Mouse (Mus musculus) lung, embryonic 14.5 days (tissue): Measurements from ENCODE around the gene Rora. TPM values are rescaled to one million over a fixed set of nuclear protein-coding genes. Genes with fewer than 3 reads are reported as not detected.
A peak's percentile ranks its signal among the peaks of the same experiment; 100 is the strongest.

Experiments used
- ATAC-seq: fragments of 200-750 bp; cut with Nextera tagmentation; 2 replicates; pipeline ENCODE4 v1.8.0; 2017; ENCODE audit warnings: mild to moderate bottlenecking, moderate TSS enrichment, moderate library complexity; ENCODE audit not compliant: insufficient read depth
- DNase-seq: peaks from one replicate; pipeline ENCODE4 v3.0.0-alpha.2; 2015
- H3K27ac ChIP-seq: fragments of 300-500 bp; sonication (generic); 2 replicates; pipeline ENCODE4 v1.5.1; 2014; ENCODE audit warnings: low read depth, mild to moderate bottlenecking, moderate library complexity
- H3K27me3 ChIP-seq: fragments of 300-500 bp; sonication (generic); 2 replicates; pipeline ENCODE4 v1.6.1; 2014; ENCODE audit warnings: low read length, control low read depth; ENCODE audit not compliant: insufficient read depth
- H3K36me3 ChIP-seq: fragments of 300-500 bp; sonication (generic); 2 replicates; pipeline ENCODE4 v1.6.1; 2014; ENCODE audit warnings: control low read depth; ENCODE audit not compliant: insufficient read depth
- H3K4me1 ChIP-seq: fragments of 300-500 bp; sonication (generic); 2 replicates; pipeline ENCODE4 v1.6.1; 2014; ENCODE audit warnings: antibody characterized with exemption, control low read depth; ENCODE audit not compliant: insufficient read depth
- H3K4me2 ChIP-seq: fragments of 300-500 bp; sonication (generic); 2 replicates; pipeline ENCODE4 v1.6.1; 2014; ENCODE audit warnings: mild to moderate bottlenecking
- H3K4me3 ChIP-seq: fragments of 300-500 bp; sonication (generic); 2 replicates; pipeline ENCODE4 v1.5.1; 2014; ENCODE audit warnings: low read depth, low read length
- H3K9ac ChIP-seq: fragments of 300-500 bp; sonication (generic); 2 replicates; pipeline ENCODE4 v1.6.1; 2014
- H3K9me3 ChIP-seq: fragments of 300-500 bp; sonication (generic); 2 replicates; pipeline ENCODE4 v1.6.1; 2016; ENCODE audit warnings: low read depth, low read length, control low read depth
- CTCF ChIP-seq: IDR thresholded peaks from 2 replicates; pipeline ENCODE4 v1.5.1; 2016; ENCODE audit warnings: antibody characterized with exemption, low read depth
- WGBS: fragments of 180-500 bp; shearing (Covaris S2); extraction: QIAGEN DNeasy Blood & Tissue Kit; methylation state at CpG from one replicate; pipeline ENCODE4 v1.1.7; 2014; 5-methylcytosine and 5-hydroxymethylcytosine counted together
- polyA plus RNA-seq: library from polyadenylated mRNA; unstranded; fragments of >200 nt; fragmentation: Nextera tagmentation; extraction: Ambion mirVana; gene quantifications from 2 replicates; pipeline ENCODE4 v1.2.1, GENCODE M21; 2014

Rora gene
- polyA plus RNA-seq, 1 experiment from 2014 or later: 5.9 TPM

DNA sequence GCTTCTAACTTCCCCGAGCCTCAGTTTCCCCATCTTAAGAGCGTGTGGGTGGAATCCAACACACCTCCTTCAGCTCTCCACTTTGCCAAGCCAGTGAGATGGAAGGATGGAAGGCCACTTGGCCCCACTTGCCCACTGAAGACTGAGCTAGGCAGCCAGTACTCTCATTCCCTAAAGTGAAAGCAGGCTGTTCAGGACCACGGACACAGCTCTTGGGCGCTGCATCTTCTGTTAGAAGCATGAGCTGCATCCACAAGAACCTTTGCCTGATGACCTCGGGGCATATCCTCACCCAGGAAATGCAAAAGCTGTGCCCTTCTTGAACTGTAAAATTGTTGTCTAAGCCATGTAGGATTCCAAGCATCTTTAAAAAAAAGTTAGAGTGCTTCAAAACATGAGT lies 54.0 kb downstream of the Rora start:
- no peaks in the 10 kb centered on the region for H3K27me3 ChIP-seq
- no peak overlapping the region for H3K4me2 ChIP-seq
- no peak overlapping the region for H3K27ac ChIP-seq
- no peak overlapping the region for H3K9ac ChIP-seq
- no peaks in the 10 kb centered on the region for H3K9me3 ChIP-seq
- no peak for ATAC-seq
- H3K4me1 ChIP-seq: 0 out of 2 replicates have a peak, but pooled peaks cover 3% of the 10 kb centered on the region
- H3K4me3 ChIP-seq: no peak overlapping the region
- no peak for TF ChIP-seq CTCF
- 49% methylated on average over 5 of the region's 5 CpGs for WGBS
- peak; percentile 49 for DNase-seq
- no peaks in the 10 kb centered on the region for H3K36me3 ChIP-seq

DNA sequence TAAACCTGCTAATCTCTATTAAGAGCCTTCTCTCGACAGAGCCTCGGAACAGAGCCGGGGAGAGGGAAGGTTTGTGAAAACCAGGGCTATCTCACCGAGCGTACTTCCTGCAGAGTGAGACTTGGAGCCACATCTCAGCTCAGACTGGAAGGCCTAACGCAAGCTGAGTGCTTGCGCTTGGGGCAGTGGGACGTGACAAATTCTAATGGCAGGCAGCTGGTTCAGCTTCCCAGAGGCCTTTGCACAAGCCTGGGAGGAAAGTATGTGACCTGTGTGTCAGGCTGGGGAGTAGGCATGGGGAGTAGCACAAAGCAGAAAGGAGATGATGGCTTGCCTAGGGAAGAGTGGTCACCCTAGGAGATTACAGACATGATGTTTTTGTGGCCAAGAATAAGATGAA lies 55.6 kb downstream of the Rora start:
- Histone ChIP-seq H3K4me2 (no peak overlapping the region), H3K4me3 (no peak overlapping the region), H3K9ac (no peak overlapping the region), H3K27me3 (no peaks in the 10 kb centered on the region), H3K4me1 (0 out of 2 replicates have a peak, but pooled peaks cover 3% of the 10 kb centered on the region), H3K36me3 (no peaks in the 10 kb centered on the region), H3K27ac (no peak overlapping the region), H3K9me3 (no peaks in the 10 kb centered on the region)
- TF ChIP-seq CTCF: no peak
- DNase-seq (no peak), ATAC-seq (no peak)
- WGBS: 59% methylated on average over 8 of the region's 8 CpGs

DNA sequence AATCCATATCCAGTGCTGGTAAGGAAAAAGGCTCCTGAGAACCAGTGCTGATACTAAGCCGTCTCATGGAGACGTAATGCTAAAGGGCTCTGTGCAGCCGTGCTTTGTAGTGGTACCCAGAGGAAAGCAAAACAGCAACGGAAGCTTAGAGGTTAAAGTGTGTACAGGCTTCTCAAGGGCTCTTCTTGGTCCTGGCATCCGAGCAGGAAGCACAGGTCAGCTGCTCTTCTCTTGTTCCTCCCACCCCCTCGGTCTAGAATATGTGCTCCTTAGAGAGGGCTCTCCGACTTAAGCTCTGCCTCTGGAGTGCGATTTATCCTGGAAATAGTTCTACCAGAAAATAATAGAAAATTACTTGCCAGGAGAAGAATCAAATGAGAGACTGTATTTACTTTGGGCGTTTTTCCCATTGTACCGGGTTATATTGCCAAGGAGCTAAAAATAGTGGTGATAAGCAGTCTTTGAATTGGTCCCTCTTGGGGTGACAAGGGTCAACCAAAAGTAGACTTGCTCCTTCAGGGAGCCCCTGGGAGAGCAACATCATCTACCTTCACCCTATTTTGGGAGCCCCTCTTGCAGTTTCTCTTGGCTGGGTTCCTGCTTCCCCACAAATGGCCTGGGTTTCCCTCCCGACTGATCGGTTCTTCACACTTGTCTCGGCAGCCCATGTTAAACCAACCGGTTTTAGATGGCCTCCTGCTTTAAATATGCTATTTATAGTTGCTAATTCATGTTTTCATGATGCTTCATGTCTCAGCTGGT lies 57.5 kb downstream of the Rora start:
- Histone ChIP-seq H3K9ac (no peak overlapping the region), H3K9me3 (no peaks in the 10 kb centered on the region), H3K4me2 (no peak overlapping the region), H3K4me1 (0 out of 2 replicates have a peak, but pooled peaks cover 3% of the 10 kb centered on the region), H3K27ac (no peak overlapping the region), H3K4me3 (no peak overlapping the region), H3K36me3 (no peaks in the 10 kb centered on the region), H3K27me3 (no peaks in the 10 kb centered on the region)
- 61% methylated on average over 14 of the region's 14 CpGs for WGBS
- ATAC-seq: no peak
- TF ChIP-seq CTCF: no peak
- DNase-seq: no peak

DNA sequence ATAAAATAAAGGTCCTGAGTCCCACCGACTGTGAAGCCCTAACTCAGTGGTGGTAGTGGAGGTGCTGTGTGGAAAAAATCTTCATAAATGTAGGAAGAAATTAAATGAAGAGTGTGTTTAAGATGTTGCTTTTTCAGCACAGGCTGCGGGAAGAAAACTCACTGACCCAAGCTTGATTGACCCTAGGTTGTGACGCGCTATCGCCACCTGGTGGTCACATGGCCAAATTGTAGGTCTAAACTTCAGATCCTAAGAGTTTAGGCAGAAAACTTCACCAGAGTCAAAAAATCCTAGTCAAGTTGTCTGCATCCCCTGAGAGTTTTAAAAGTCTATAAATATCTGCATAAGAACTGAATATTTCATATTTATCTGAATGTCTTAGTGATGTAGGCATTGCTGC lies 63.4 kb downstream of the Rora start:
- Histone ChIP-seq H3K4me3 (no peak overlapping the region), H3K36me3 (no peaks in the 10 kb centered on the region), H3K9me3 (no peaks in the 10 kb centered on the region), H3K27ac (no peak overlapping the region), H3K9ac (no peak overlapping the region), H3K4me2 (no peak overlapping the region), H3K27me3 (no peaks in the 10 kb centered on the region), H3K4me1 (no peaks in the 10 kb centered on the region)
- whole genome bisulfite sequencing: 13% methylated on average over 5 of the region's 5 CpGs
- peak; percentile 80 for TF ChIP-seq CTCF
- ATAC-seq (no peak), DNase-seq (peak; percentile 85)

DNA sequence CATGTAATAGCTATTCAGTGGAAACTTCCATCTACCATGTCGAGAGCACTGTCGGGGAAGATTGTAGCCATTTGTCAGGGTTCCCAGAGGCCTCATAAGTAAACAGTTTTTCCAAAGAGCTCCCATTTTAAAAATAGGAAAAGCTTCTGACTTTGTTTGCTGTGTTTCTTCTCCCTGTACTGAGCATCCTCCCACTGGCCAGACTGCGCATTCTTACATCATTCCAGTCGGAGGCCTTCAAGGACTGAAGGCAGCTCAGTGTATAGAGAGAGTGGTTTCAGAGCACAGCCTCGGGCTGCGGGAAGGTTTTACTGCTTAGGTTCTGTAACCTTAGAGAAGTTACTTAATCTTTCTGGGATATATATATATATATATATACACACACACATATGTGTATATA lies 64.8 kb downstream of the Rora start:
- no peak overlapping the region for H3K4me3 ChIP-seq
- ATAC-seq: no peak
- 80% methylated on average over 6 of the region's 6 CpGs for WGBS
- H3K9ac ChIP-seq: no peak overlapping the region
- no peak overlapping the region for H3K27ac ChIP-seq
- DNase-seq: no peak
- TF ChIP-seq CTCF: no peak
- no peak overlapping the region for H3K4me2 ChIP-seq
- no peaks in the 10 kb centered on the region for H3K9me3 ChIP-seq
- H3K4me1 ChIP-seq: no peaks in the 10 kb centered on the region
- no peaks in the 10 kb centered on the region for H3K27me3 ChIP-seq
- H3K36me3 ChIP-seq: no peaks in the 10 kb centered on the region

DNA sequence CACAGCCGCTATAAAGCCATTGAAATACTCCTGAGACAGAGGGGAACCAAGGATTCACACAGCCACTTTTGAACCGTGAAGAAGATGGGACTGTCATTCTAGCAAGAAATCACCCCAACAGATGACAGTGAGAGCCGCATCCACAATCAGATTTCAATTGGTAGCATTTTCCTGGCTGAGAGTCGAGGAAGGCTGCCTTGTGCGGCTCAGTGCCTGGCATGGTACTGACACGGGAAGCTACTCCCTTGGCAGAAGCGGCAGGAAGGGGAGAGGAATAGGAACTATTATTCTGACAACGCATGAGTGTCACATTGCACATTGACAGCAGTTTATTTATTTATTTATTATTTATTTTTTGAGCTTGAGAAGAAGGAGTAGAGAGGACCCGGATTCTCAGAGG lies 65.7 kb downstream of the Rora start:
- no peaks in the 10 kb centered on the region for H3K4me1 ChIP-seq
- no peak overlapping the region for H3K4me2 ChIP-seq
- TF ChIP-seq CTCF: no peak
- no peaks in the 10 kb centered on the region for H3K36me3 ChIP-seq
- 74% methylated on average over 9 of the region's 9 CpGs for WGBS
- no peak for ATAC-seq
- H3K9ac ChIP-seq: no peak overlapping the region
- H3K9me3 ChIP-seq: no peaks in the 10 kb centered on the region
- H3K4me3 ChIP-seq: no peak overlapping the region
- H3K27me3 ChIP-seq: no peaks in the 10 kb centered on the region
- no peak for DNase-seq
- no peak overlapping the region for H3K27ac ChIP-seq

DNA sequence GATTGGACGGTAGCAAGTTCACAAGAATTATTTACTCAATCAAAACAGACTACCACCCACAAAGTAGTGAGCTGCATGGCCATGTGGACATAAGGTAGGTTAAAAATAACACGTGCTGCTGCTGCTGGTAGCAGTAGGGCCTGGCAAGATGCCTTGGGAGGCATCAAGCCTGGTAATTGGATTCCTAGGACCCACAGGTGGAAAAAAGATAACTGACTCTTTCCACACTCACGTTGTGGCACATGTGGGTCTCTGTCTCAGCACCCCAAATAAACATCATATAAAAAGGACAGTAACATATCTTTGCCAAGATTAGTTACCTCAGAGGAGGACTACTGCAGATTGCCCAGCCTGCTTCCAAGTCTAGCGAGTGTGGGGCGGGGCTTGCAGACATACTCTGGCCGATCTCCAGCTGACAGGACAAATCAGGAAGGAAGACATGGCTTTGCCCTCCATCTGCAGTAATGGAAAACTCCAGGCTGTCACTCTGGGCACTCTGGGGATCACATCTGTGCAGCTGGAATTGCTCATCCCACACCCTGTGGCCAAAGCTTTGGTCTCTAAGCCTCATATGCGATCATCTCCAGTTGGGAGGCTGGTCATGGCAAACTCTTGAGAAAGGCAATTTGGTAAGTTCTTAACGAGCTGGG lies 71.2 kb downstream of the Rora start:
- WGBS: 45% methylated on average over 8 of the region's 8 CpGs
- no peak for TF ChIP-seq CTCF
- ATAC-seq (peak; percentile 74), DNase-seq (peak; percentile 83)
- Histone ChIP-seq H3K4me1 (no peaks in the 10 kb centered on the region), H3K4me2 (no peak overlapping the region), H3K9me3 (no peaks in the 10 kb centered on the region), H3K36me3 (no peaks in the 10 kb centered on the region), H3K9ac (no peak overlapping the region), H3K27me3 (no peaks in the 10 kb centered on the region), H3K27ac (no peak overlapping the region), H3K4me3 (no peak overlapping the region)
